Mouse (Mus musculus): ENCODE data around the gene Prr29. TPM values are rescaled to one million over a fixed set of nuclear protein-coding genes. Genes with fewer than 3 reads are reported as not detected.

The Prr29 gene
- polyA plus RNA-seq, 1 experiment: not detected

DNA sequence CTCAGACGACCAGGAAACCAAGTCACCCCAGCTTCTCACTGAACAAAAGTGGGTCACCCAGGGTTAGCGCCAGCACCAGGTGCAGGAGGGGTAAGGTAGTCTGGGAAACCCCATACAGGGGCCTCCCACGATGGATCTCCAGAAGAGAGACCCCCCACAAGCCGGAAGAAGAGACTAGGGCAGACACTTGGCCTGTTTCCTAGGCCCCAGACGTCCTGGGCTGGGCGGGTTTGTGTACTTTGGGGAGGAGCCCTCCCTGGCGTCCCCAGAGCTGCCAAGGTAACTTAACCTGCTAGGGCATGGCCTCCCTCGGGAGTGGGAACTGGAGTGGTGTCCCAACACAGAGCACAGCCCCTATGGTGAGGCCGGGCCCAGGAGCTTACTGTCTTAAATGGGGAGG, 9.3 kb downstream of the Prr29 start:
- Histone ChIP-seq H3K79me2 (ENCODE audit: control insufficient read depth, insufficient read depth) (no peaks in the 10 kb centered on the region), H3K27me3 (ENCODE audit: control insufficient read depth, insufficient read depth, insufficient read length) (peaks cover 58% of the 10 kb centered on the region), H3K4me3 (ENCODE audit: insufficient read depth, poor library complexity, severe bottlenecking) (no peak overlapping the region), H3K36me3 (ENCODE audit: control insufficient read depth, insufficient read depth) (no peaks in the 10 kb centered on the region), H3K79me3 (ENCODE audit: low read depth) (no peaks in the 10 kb centered on the region), H3ac (ENCODE audit: control insufficient read depth, insufficient read length, low read depth) (no peak overlapping the region)
- TF ChIP-seq MYOG (IDR thresholded peaks at IDR 0.05; ENCODE audit: control insufficient read depth, extremely low read depth, insufficient read length) (no peak), FOSL1 (IDR thresholded peaks at IDR 0.05; ENCODE audit: insufficient read depth, low read length, poor library complexity, severe bottlenecking) (no peak), USF1 (IDR thresholded peaks at IDR 0.05; ENCODE audit: low read depth) (no peak), MYOD1 (IDR thresholded peaks at IDR 0.05; ENCODE audit: control insufficient read depth, insufficient read length, low read depth) (no peak), CEBPB (IDR thresholded peaks at IDR 0.05; ENCODE audit: low read depth) (no peak)

DNA sequence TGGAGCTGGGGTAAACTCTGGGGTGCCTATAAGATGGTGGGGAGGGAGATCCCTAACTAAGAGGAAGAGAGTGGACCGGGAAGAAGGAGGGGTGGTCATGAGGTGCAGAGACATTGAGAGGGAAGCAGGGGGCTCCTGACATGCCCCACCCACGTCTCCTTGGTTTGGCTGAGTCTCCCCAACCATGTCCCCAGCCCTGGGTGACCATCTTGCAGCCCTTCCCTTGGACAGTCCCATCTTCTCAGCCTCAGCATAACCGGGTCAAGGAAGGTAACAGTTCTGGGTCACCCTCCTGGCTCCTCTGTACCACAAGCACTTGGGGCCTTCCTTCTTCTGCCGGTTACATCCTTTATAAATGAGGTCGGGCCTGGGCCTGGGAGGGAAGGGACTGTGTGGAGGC, 9.7 kb downstream of the Prr29 start:
- Histone ChIP-seq H3K4me3 (ENCODE audit: insufficient read depth, poor library complexity, severe bottlenecking) (no peak overlapping the region), H3ac (ENCODE audit: control insufficient read depth, insufficient read length, low read depth) (no peak overlapping the region), H3K27me3 (ENCODE audit: control insufficient read depth, insufficient read depth, insufficient read length) (peaks cover 62% of the 10 kb centered on the region), H3K79me3 (ENCODE audit: low read depth) (no peaks in the 10 kb centered on the region), H3K36me3 (ENCODE audit: control insufficient read depth, insufficient read depth) (no peaks in the 10 kb centered on the region), H3K79me2 (ENCODE audit: control insufficient read depth, insufficient read depth) (no peaks in the 10 kb centered on the region)
- no peak for TF ChIP-seq MAX (IDR thresholded peaks at IDR 0.05)
- no peak for TF ChIP-seq MYOD1 (IDR thresholded peaks at IDR 0.05; ENCODE audit: control insufficient read depth, insufficient read length, low read depth)
- TF ChIP-seq USF1 (IDR thresholded peaks at IDR 0.05; ENCODE audit: low read depth): no peak
- TF ChIP-seq FOSL1 (IDR thresholded peaks at IDR 0.05; ENCODE audit: insufficient read depth, low read length, poor library complexity, severe bottlenecking): no peak
- TF ChIP-seq CTCF (IDR thresholded peaks at IDR 0.05; ENCODE audit: control insufficient read depth, insufficient read depth, insufficient read length): no peak
- no peak for TF ChIP-seq CEBPB (IDR thresholded peaks at IDR 0.05; ENCODE audit: low read depth)
- TF ChIP-seq MYOG (IDR thresholded peaks at IDR 0.05; ENCODE audit: control insufficient read depth, extremely low read depth, insufficient read length): no peak

DNA sequence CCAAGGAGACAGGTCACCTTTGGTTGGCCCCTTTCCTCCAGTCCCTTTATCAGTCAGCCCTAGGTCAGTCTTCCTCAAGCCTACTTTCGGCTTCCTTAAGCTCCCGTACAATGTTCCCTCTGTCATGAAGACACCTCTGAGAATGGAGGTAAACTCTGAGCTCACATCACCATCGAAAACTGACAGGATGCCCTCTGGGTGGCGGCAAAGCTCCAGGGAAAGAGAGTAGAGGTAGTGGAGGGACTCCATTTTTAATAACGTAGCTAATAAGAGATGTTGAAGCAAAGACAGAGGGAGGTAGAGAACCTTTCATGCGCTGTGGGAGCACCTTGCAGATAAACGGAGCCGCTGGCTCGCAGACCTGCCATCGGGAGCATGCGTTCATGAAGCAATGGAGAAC, 15.7 kb downstream of the Prr29 start:
- no peaks in the 10 kb centered on the region for H3K79me2 ChIP-seq (ENCODE audit: control insufficient read depth, insufficient read depth)
- H3K27me3 ChIP-seq (ENCODE audit: control insufficient read depth, insufficient read depth, insufficient read length): peaks cover 40% of the 10 kb centered on the region
- H3K36me3 ChIP-seq (ENCODE audit: control insufficient read depth, insufficient read depth): no peaks in the 10 kb centered on the region
- no peak overlapping the region for H3K4me3 ChIP-seq (ENCODE audit: insufficient read depth, poor library complexity, severe bottlenecking)
- H3K79me3 ChIP-seq (ENCODE audit: low read depth): no peaks in the 10 kb centered on the region
- TF ChIP-seq USF1 (IDR thresholded peaks at IDR 0.05; ENCODE audit: low read depth): no peak
- TF ChIP-seq CTCF (IDR thresholded peaks at IDR 0.05; ENCODE audit: control insufficient read depth, insufficient read depth, insufficient read length): no peak
- TF ChIP-seq CEBPB (IDR thresholded peaks at IDR 0.05; ENCODE audit: low read depth): no peak
- no peak for TF ChIP-seq MAX (IDR thresholded peaks at IDR 0.05)
- TF ChIP-seq MYOG (IDR thresholded peaks at IDR 0.05; ENCODE audit: control insufficient read depth, extremely low read depth, insufficient read length): no peak
- no peak for TF ChIP-seq FOSL1 (IDR thresholded peaks at IDR 0.05; ENCODE audit: insufficient read depth, low read length, poor library complexity, severe bottlenecking)
- no peak for TF ChIP-seq MYOD1 (IDR thresholded peaks at IDR 0.05; ENCODE audit: control insufficient read depth, insufficient read length, low read depth)
- no peak overlapping the region for H3ac ChIP-seq (ENCODE audit: control insufficient read depth, insufficient read length, low read depth)

DNA sequence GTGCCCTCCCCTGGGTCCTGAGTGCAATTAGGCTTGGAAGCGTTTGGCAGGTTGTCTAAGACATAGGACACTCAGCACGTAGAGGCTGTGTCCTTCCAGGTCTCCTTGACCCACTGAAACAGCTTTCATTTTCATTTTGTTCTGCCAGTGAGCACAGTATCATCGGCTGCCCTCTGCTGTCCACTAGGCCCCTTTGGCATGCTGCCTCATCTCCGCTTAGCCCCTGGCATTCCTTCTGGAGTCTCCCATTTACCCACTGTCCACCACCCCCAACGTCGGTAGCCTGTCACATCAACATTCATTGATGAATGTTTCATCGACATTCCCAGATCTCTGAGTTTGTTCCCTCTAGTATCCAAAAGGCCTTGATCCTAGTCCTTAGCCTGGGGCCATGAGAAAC, 16.6 kb downstream of the Prr29 start:
- TF ChIP-seq MYOD1 (IDR thresholded peaks at IDR 0.05; ENCODE audit: control insufficient read depth, insufficient read length, low read depth) (no peak), USF1 (IDR thresholded peaks at IDR 0.05; ENCODE audit: low read depth) (no peak), MYOG (IDR thresholded peaks at IDR 0.05; ENCODE audit: control insufficient read depth, extremely low read depth, insufficient read length) (no peak), MAX (IDR thresholded peaks at IDR 0.05) (no peak), CEBPB (IDR thresholded peaks at IDR 0.05; ENCODE audit: low read depth) (no peak), CTCF (IDR thresholded peaks at IDR 0.05; ENCODE audit: control insufficient read depth, insufficient read depth, insufficient read length) (no peak), FOSL1 (IDR thresholded peaks at IDR 0.05; ENCODE audit: insufficient read depth, low read length, poor library complexity, severe bottlenecking) (no peak)
- no peak overlapping the region for H3ac ChIP-seq (ENCODE audit: control insufficient read depth, insufficient read length, low read depth)
- H3K79me2 ChIP-seq (ENCODE audit: control insufficient read depth, insufficient read depth): no peaks in the 10 kb centered on the region
- H3K27me3 ChIP-seq (ENCODE audit: control insufficient read depth, insufficient read depth, insufficient read length): peaks cover 31% of the 10 kb centered on the region
- no peaks in the 10 kb centered on the region for H3K36me3 ChIP-seq (ENCODE audit: control insufficient read depth, insufficient read depth)
- no peaks in the 10 kb centered on the region for H3K79me3 ChIP-seq (ENCODE audit: low read depth)
- H3K4me3 ChIP-seq (ENCODE audit: insufficient read depth, poor library complexity, severe bottlenecking): no peak overlapping the region

DNA sequence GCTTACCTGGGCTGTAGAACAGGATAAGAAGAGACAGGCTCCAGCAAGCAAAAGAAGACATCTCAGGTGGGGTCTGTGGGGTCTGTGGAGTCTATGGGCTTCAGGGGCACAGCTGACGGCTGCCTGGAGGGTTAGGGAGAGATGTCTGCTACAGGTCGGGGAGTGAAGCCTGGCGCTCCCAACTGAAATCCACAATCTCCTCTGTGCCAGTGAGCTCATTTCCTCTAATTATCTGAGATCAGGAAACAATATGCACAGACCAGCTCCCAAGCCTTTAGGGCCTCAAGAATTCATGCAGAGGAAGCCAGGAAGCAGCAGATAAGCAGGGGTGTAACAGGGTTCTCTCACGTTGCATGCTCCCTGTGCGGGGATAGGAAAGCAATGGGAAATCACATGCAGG, 17.2 kb downstream of the Prr29 start:
- Histone ChIP-seq H3K79me3 (ENCODE audit: low read depth) (no peaks in the 10 kb centered on the region), H3K4me3 (ENCODE audit: insufficient read depth, poor library complexity, severe bottlenecking) (no peak overlapping the region), H3K36me3 (ENCODE audit: control insufficient read depth, insufficient read depth) (no peaks in the 10 kb centered on the region), H3ac (ENCODE audit: control insufficient read depth, insufficient read length, low read depth) (no peak overlapping the region), H3K27me3 (ENCODE audit: control insufficient read depth, insufficient read depth, insufficient read length) (peaks cover 26% of the 10 kb centered on the region), H3K79me2 (ENCODE audit: control insufficient read depth, insufficient read depth) (no peaks in the 10 kb centered on the region)
- no peak for TF ChIP-seq MYOG (IDR thresholded peaks at IDR 0.05; ENCODE audit: control insufficient read depth, extremely low read depth, insufficient read length)
- TF ChIP-seq USF1 (IDR thresholded peaks at IDR 0.05; ENCODE audit: low read depth): no peak
- TF ChIP-seq MAX (IDR thresholded peaks at IDR 0.05): no peak
- TF ChIP-seq CTCF (IDR thresholded peaks at IDR 0.05; ENCODE audit: control insufficient read depth, insufficient read depth, insufficient read length): no peak
- TF ChIP-seq FOSL1 (IDR thresholded peaks at IDR 0.05; ENCODE audit: insufficient read depth, low read length, poor library complexity, severe bottlenecking): no peak
- no peak for TF ChIP-seq MYOD1 (IDR thresholded peaks at IDR 0.05; ENCODE audit: control insufficient read depth, insufficient read length, low read depth)
- TF ChIP-seq CEBPB (IDR thresholded peaks at IDR 0.05; ENCODE audit: low read depth): no peak
